Mouse (Mus musculus): ENCODE results near the gene Gper1.

DNA sequence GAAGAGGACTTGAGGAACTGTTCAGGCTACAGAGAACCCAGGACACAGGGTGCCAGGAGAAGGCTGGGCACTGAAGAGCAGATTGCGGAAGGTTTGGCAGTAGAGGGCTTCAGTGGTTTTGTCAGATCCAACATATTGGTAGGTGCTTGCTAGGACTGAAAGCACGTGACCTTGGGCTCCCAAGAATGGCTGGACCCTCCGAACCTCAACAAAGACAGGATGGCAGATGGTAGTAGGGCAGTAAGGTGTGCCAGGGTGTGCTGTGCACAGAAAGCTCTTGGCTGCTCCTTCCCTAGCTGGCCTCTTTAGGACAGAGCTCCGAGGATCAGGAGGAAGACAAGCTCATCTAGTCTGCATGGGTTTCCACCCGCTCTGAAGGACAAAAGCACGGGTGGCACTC, 11.8 kb upstream of the Gper1 start:
- no peak for TF ChIP-seq POLR2A (IDR thresholded peaks at IDR 0.05; ENCODE audit: borderline replicate concordance, insufficient read depth, low read length)
- no peak for TF ChIP-seq CTCF (IDR thresholded peaks at IDR 0.05; ENCODE audit: borderline replicate concordance, insufficient read depth, low read depth, low read length)
